Mouse (Mus musculus) MEL (cell line): ENCODE measurements around the gene Syne2. TPM values are rescaled to one million over a fixed set of nuclear protein-coding genes. Genes with fewer than 3 reads are reported as not detected.

Experiments
- DNase-seq: peaks from one replicate; pipeline ENCODE4 v3.0.0; 2011; ENCODE audit warnings: low read depth, low spot score
- H3K27ac ChIP-seq: 2 replicates; pipeline ENCODE4 v1.5.1; 2012; ENCODE audit warnings: low read depth, mild to moderate bottlenecking, control low read depth, low read length, moderate library complexity; ENCODE audit not compliant: control insufficient read depth
- H3K27me3 ChIP-seq, 2 experiments: fragments of 150-350 bp in 1 of 2; sonication (generic) in 1 of 2; 2 replicates each; pipeline ENCODE4 v1.6.1; 2012; ENCODE audit warnings: low read length in 2 of 2, mild to moderate bottlenecking in 2 of 2, improper control_type of control experiment in 1 of 2, moderate library complexity in 1 of 2; ENCODE audit not compliant: insufficient read depth in 2 of 2, control insufficient read depth in 1 of 2
- H3K36me3 ChIP-seq, 2 experiments: 2 replicates each; pipeline ENCODE4 v1.6.1; 2012 to 2014; ENCODE audit warnings: low read length in 2 of 2, improper control_type of control experiment in 1 of 2, inconsistent platforms in 1 of 2, mild to moderate bottlenecking in 1 of 2; ENCODE audit not compliant: insufficient read depth in 2 of 2, control insufficient read depth in 1 of 2
- H3K4me1 ChIP-seq, 2 experiments: fragments of 150-350 bp in 1 of 2; sonication (generic) in 1 of 2; 2 replicates each; pipeline ENCODE4 v1.6.1; 2012; ENCODE audit warnings: low read length in 2 of 2, improper control_type of control experiment in 1 of 2, mild to moderate bottlenecking in 1 of 2; ENCODE audit not compliant: insufficient read depth in 2 of 2, control insufficient read depth in 1 of 2
- H3K4me3 ChIP-seq, 2 experiments: fragments of 150-350 bp in 1 of 2; sonication (generic) in 1 of 2; 2 replicates each; pipeline ENCODE4 v1.5.1; 2012; ENCODE audit warnings: low read depth in 2 of 2, low read length in 2 of 2, mild to moderate bottlenecking in 2 of 2, moderate library complexity in 2 of 2, control low read depth in 1 of 2, improper control_type of control experiment in 1 of 2; ENCODE audit not compliant: control insufficient read depth in 1 of 2, insufficient read depth in 1 of 2
- H3K79me2 ChIP-seq: 2 replicates; pipeline ENCODE4 v1.6.1; 2012; ENCODE audit warnings: mild to moderate bottlenecking, low read length, moderate library complexity; ENCODE audit not compliant: control insufficient read depth, poor library complexity, insufficient read depth
- H3K9ac ChIP-seq: 2 replicates; pipeline ENCODE4 v1.6.1; 2012; ENCODE audit warnings: low read depth, mild to moderate bottlenecking, control low read depth, low read length, moderate library complexity; ENCODE audit not compliant: control insufficient read depth, poor library complexity, severe bottlenecking
- H3K9me3 ChIP-seq: fragments of 150-350 bp; sonication (generic); replicated peaks from 2 replicates; pipeline ENCODE4 v1.6.1; 2012; ENCODE audit warnings: mild to moderate bottlenecking, low read length, improper control_type of control experiment, moderate library complexity; ENCODE audit not compliant: insufficient read depth
- BHLHE40 ChIP-seq: IDR thresholded peaks from 2 replicates; pipeline ENCODE4 v1.6.1; 2012; ENCODE audit warnings: low read depth, mild to moderate bottlenecking, inconsistent platforms, low read length, improper control_type of control experiment, borderline replicate concordance
- ELF1 ChIP-seq: IDR thresholded peaks from 2 replicates; pipeline ENCODE4 v1.6.1; 2014; ENCODE audit warnings: low read depth, mild to moderate bottlenecking, inconsistent platforms, low read length, improper control_type of control experiment, moderate library complexity
- EP300 ChIP-seq, 2 experiments: IDR thresholded peaks; 2 replicates each; pipeline ENCODE4 v1.6.1; 2011; ENCODE audit warnings: improper control_type of control experiment in 2 of 2, low read length in 2 of 2, low read depth in 1 of 2, mild to moderate bottlenecking in 1 of 2
- GABPA ChIP-seq: IDR thresholded peaks from 2 replicates; pipeline ENCODE4 v1.6.1; 2012; ENCODE audit warnings: low read depth, mild to moderate bottlenecking, inconsistent platforms, low read length, improper control_type of control experiment, moderate library complexity
- KAT2A ChIP-seq: conservative IDR thresholded peaks from 2 replicates; pipeline ENCODE4 v1.6.1; 2012; ENCODE audit warnings: low read depth, low read length, improper control_type of control experiment, inconsistent platforms
- MAZ ChIP-seq: IDR thresholded peaks from 2 replicates; pipeline ENCODE4 v1.6.1; 2012; ENCODE audit warnings: low read depth, mild to moderate bottlenecking, inconsistent platforms, low read length, improper control_type of control experiment
- MEF2A ChIP-seq: IDR thresholded peaks from 2 replicates; pipeline ENCODE4 v1.6.1; 2014; ENCODE audit warnings: low read depth, mild to moderate bottlenecking, inconsistent platforms, low read length, improper control_type of control experiment; ENCODE audit not compliant: poor library complexity, insufficient replicate concordance, severe bottlenecking; ENCODE audit errors: extremely low read depth
- MXI1 ChIP-seq: IDR thresholded peaks from 2 replicates; pipeline ENCODE4 v1.6.1; 2011; ENCODE audit warnings: mild to moderate bottlenecking, low read depth, low read length, improper control_type of control experiment
- NRF1 ChIP-seq: IDR thresholded peaks from 2 replicates; pipeline ENCODE4 v1.6.1; 2014; ENCODE audit warnings: low read depth, mild to moderate bottlenecking, inconsistent platforms, low read length, improper control_type of control experiment, moderate library complexity; ENCODE audit not compliant: poor library complexity, insufficient read depth, severe bottlenecking
- POLR2A ChIP-seq, 2 experiments: IDR thresholded peaks; 2 replicates each; pipeline ENCODE4 v1.6.1; 2011 to 2012; ENCODE audit warnings: low read length in 2 of 2, mild to moderate bottlenecking in 2 of 2, control low read depth in 1 of 2, improper control_type of control experiment in 1 of 2, low read depth in 1 of 2, moderate library complexity in 1 of 2; ENCODE audit not compliant: control insufficient read depth in 1 of 2, insufficient read depth in 1 of 2, poor library complexity in 1 of 2
- RAD21 ChIP-seq: IDR thresholded peaks from 2 replicates; pipeline ENCODE4 v1.6.1; 2011; ENCODE audit warnings: mild to moderate bottlenecking, low read depth, low read length, improper control_type of control experiment
- RCOR1 ChIP-seq: IDR thresholded peaks from 2 replicates; pipeline ENCODE4 v1.6.1; 2012; ENCODE audit warnings: low read depth, mild to moderate bottlenecking, inconsistent platforms, low read length, improper control_type of control experiment
- SIN3A ChIP-seq: IDR thresholded peaks from 2 replicates; pipeline ENCODE4 v1.6.1; 2012; ENCODE audit warnings: low read length, improper control_type of control experiment, inconsistent platforms
- SMC3 ChIP-seq: IDR thresholded peaks from 2 replicates; pipeline ENCODE4 v1.6.1; 2011; ENCODE audit warnings: low read depth, low read length, improper control_type of control experiment
- TAL1 ChIP-seq: IDR thresholded peaks from 2 replicates; pipeline ENCODE4 v1.6.1; 2012; ENCODE audit warnings: mild to moderate bottlenecking, inconsistent platforms, low read length, moderate library complexity, mixed read lengths
- TBP ChIP-seq: IDR thresholded peaks from 2 replicates; pipeline ENCODE4 v1.8.0; 2011; ENCODE audit warnings: low read depth, low read length, improper control_type of control experiment
- TCF12 ChIP-seq: IDR thresholded peaks from 2 replicates; pipeline ENCODE4 v1.6.1; 2014; ENCODE audit warnings: low read depth, mild to moderate bottlenecking, inconsistent platforms, low read length, improper control_type of control experiment, moderate library complexity
- UBTF ChIP-seq: IDR thresholded peaks from 2 replicates; pipeline ENCODE4 v1.6.1; 2012; ENCODE audit warnings: low read depth, mild to moderate bottlenecking, inconsistent platforms, low read length, improper control_type of control experiment, moderate library complexity, borderline replicate concordance; ENCODE audit not compliant: insufficient read depth
- USF1 ChIP-seq: IDR thresholded peaks from 2 replicates; pipeline ENCODE4 v1.6.1; 2014; ENCODE audit warnings: low read depth, mild to moderate bottlenecking, inconsistent platforms, low read length, improper control_type of control experiment, moderate library complexity
- USF2 ChIP-seq, 2 experiments: IDR thresholded peaks; 2 replicates each; pipeline ENCODE4 v1.6.1; 2011 to 2012; ENCODE audit warnings: improper control_type of control experiment in 2 of 2, low read length in 2 of 2, borderline replicate concordance in 1 of 2, inconsistent platforms in 1 of 2, low read depth in 1 of 2, mild to moderate bottlenecking in 1 of 2; ENCODE audit not compliant: insufficient read depth in 1 of 2
- ZKSCAN1 ChIP-seq: IDR thresholded peaks from 2 replicates; pipeline ENCODE4 v1.6.1; 2012; ENCODE audit warnings: low read depth, mild to moderate bottlenecking, inconsistent platforms, low read length, improper control_type of control experiment, moderate library complexity
- ZMIZ1 ChIP-seq: IDR thresholded peaks from 2 replicates; pipeline ENCODE4 v1.6.1; 2012; ENCODE audit warnings: low read depth, mild to moderate bottlenecking, inconsistent platforms, low read length, improper control_type of control experiment, moderate library complexity
- ZNF384 ChIP-seq: IDR thresholded peaks from 2 replicates; pipeline ENCODE4 v1.6.1; 2012; ENCODE audit warnings: low read depth, mild to moderate bottlenecking, inconsistent platforms, low read length, improper control_type of control experiment
- polyA plus RNA-seq, 2 experiments: library from polyadenylated mRNA; stranded (reverse) in 1 of 2; unstranded in 1 of 2; fragments of >175 nt in 1 of 2; fragments of >200 nt in 1 of 2; gene quantifications; 2 replicates each; pipeline versions ENCODE4 v1.2.1 to v1.2.4; 2012; ENCODE audit warnings: low replicate concordance in 2 of 2, low read depth in 1 of 2; ENCODE audit not compliant: insufficient read length in 2 of 2, insufficient read depth in 1 of 2, missing spikeins in 1 of 2
- total RNA-seq: library from RNA; depleted of rRNA; stranded (reverse); fragments of 300-350 nt; gene quantifications from 2 replicates; pipeline ENCODE4 v1.2.3, GENCODE M21; 2012

The Syne2 gene
- total and polyA plus RNA-seq, 3 experiments: 0.06 to 0.15 TPM; not detected in 1

DNA sequence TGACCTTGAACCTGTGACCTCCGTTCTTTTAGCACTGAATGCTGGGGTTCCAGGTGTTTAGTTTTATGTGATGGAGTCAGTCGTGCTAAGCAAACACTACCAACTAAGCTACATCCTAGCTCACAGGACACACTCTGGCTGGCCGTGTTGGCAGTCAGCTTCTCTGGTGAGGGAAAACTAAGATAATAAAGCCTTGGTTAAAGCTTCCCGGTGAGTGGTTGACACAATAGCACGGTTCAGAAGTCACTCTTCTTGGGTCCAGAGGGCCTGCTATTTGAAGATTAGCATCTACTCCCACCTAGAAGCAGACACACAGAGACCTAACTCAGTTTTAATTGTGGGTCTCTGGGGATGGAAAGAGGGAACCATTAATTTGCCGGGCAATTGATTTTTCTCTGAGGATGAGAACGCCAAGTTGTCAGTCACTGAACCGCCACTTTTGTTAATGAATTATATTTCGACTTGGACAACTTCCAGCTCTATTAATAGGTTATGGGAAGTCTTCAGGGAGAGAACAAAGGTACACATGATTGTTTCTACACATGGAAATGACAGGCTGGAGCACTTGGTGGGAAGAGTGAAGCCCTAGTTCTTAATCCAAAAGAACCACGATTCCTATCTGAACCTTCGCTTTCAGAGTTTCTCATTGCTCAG, 21.3 kb downstream of the Syne2 start:
- DNase-seq: no peak
- H3K4me1 ChIP-seq: no peaks in the 10 kb centered on the region
- H3K36me3 ChIP-seq: peaks cover 0 to under 1% of the 10 kb centered on the region in 2 experiments; a peak in 1 of 4 replicates
- H3K9ac ChIP-seq: no peak overlapping the region
- peaks cover 2% of the 10 kb centered on the region in 2 experiments; a peak in 3 of 4 replicates for H3K27me3 ChIP-seq
- TF ChIP-seq USF2 (IDR thresholded peaks at IDR 0.05; ENCODE audit: borderline replicate concordance in 1 of 2, insufficient read depth in 1 of 2, low read depth in 1 of 2, low read length in 2 of 2) (no peak), GABPA (no peak), ZKSCAN1 (no peak), TBP (no peak), EP300 (IDR thresholded peaks at IDR 0.05; ENCODE audit: low read depth in 1 of 2, low read length in 2 of 2) (no peak), USF1 (no peak), RAD21 (no peak), MAZ (no peak), SMC3 (no peak), UBTF (no peak)
- H3K4me3 ChIP-seq: no peak overlapping the region
- no peaks in the 10 kb centered on the region for H3K79me2 ChIP-seq
- no peak overlapping the region for H3K27ac ChIP-seq
- no peaks in the 10 kb centered on the region for H3K9me3 ChIP-seq

GRCm38 (mm10) chr12:75841183-75841582, 23.2 kb downstream of the Syne2 start:
- Histone ChIP-seq H3K9ac (no peak overlapping the region), H3K79me2 (no peaks in the 10 kb centered on the region), H3K27me3 (no peaks in the 10 kb centered on the region; a peak in 2 of 4 replicates), H3K4me3 (no peak overlapping the region), H3K4me1 (peaks cover 0 to 7% of the 10 kb centered on the region in 2 experiments; a peak in 2 of 4 replicates), H3K27ac (no peak overlapping the region), H3K9me3 (no peaks in the 10 kb centered on the region), H3K36me3 (peaks cover 0 to 6% of the 10 kb centered on the region in 2 experiments; a peak in 2 of 4 replicates)
- TF ChIP-seq ZMIZ1 (no peak), EP300 (IDR thresholded peaks at IDR 0.05; ENCODE audit: low read depth in 1 of 2, low read length in 2 of 2) (no peak), RCOR1 (no peak), BHLHE40 (no peak), UBTF (no peak), TAL1 (no peak), POLR2A (IDR thresholded peaks at IDR 0.05; ENCODE audit: control insufficient read depth in 1 of 2, insufficient read depth in 1 of 2, low read depth in 1 of 2, low read length in 2 of 2, poor library complexity in 1 of 2) (no peak), MEF2A (no peak), MXI1 (no peak), ZNF384 (no peak), GABPA (no peak), ZKSCAN1 (no peak), TCF12 (no peak), ELF1 (no peak), SIN3A (no peak), TBP (no peak), KAT2A (no peak), NRF1 (no peak)
- DNase-seq: no peak
